Mouse (Mus musculus) kidney, adult 2 months (tissue): Measurements from ENCODE around the gene Atp8b3.

ENCODE experiments used
- CTCF ChIP-seq: fragments of 200-500 bp; conservative IDR thresholded peaks from 2 replicates; pipeline ENCODE4 v1.5.1; 2011; ENCODE audit warnings: low read depth, mild to moderate bottlenecking, control low read depth, low read length, moderate library complexity, mixed read lengths; ENCODE audit not compliant: insufficient read depth, insufficient read length
- POLR2A ChIP-seq: fragments of 200-500 bp; IDR thresholded peaks from one replicate; pipeline ENCODE4 v1.6.1; 2011; ENCODE audit warnings: low read depth, low read length, control low read depth

- no peak for TF ChIP-seq POLR2A
- no peak for TF ChIP-seq CTCF
These were observed 14.7 kb upstream of the Atp8b3 start for GRCm38 (mm10) chr10:80553575-80553974.
